Mouse (Mus musculus) cerebellum, adult 2 months (tissue): Measurements from ENCODE around the gene Chd1l. TPM values are rescaled to one million over a fixed set of nuclear protein-coding genes. Genes with fewer than 3 reads are reported as not detected.

Experiments
- DNase-seq, 2 experiments: peaks; one replicate each; pipeline ENCODE4 v3.0.0; 2021
- H3K27ac ChIP-seq: fragments of 200-500 bp; 2 replicates; pipeline ENCODE4 v1.5.1; 2012; ENCODE audit warnings: low read length, control low read depth, inconsistent platforms; ENCODE audit not compliant: insufficient read depth
- H3K27me3 ChIP-seq: fragments of 200-500 bp; 2 replicates; pipeline ENCODE4 v1.6.1; 2012; ENCODE audit warnings: inconsistent platforms, mild to moderate bottlenecking, low read length, moderate library complexity; ENCODE audit not compliant: control insufficient read depth, insufficient read depth
- H3K4me1 ChIP-seq: fragments of 200-500 bp; 2 replicates; pipeline ENCODE4 v1.6.1; 2011; ENCODE audit warnings: low read length; ENCODE audit not compliant: control insufficient read depth, insufficient read depth
- H3K4me3 ChIP-seq: fragments of 200-500 bp; replicated peaks from 2 replicates; pipeline ENCODE3; 2011; ENCODE audit warnings: mild to moderate bottlenecking, low read depth, low read length, control low read depth; ENCODE audit not compliant: insufficient read depth
- CTCF ChIP-seq: fragments of 200-500 bp; IDR thresholded peaks from 2 replicates; pipeline ENCODE4 v1.5.1; 2011; ENCODE audit warnings: low read depth, mild to moderate bottlenecking, control low read depth, low read length, moderate library complexity, borderline replicate concordance; ENCODE audit not compliant: insufficient read depth
- POLR2A ChIP-seq: fragments of 200-500 bp; IDR thresholded peaks from 2 replicates; pipeline ENCODE4 v1.6.1; 2011; ENCODE audit warnings: low read length, control low read depth, borderline replicate concordance; ENCODE audit not compliant: insufficient read depth
- WGBS: fragments of 180-500 bp; shearing (Covaris S2); methylation state at CpG from one replicate; pipeline ENCODE4 v1.1.7; 2018; 5-methylcytosine and 5-hydroxymethylcytosine counted together
- polyA plus RNA-seq: library from polyadenylated mRNA; depleted of rRNA; stranded (reverse); fragments of >200 nt; gene quantifications from 2 replicates; pipeline ENCODE4 v1.2.3, GENCODE M21; 2012; rRNA removed

Gene Chd1l
- polyA plus RNA-seq: 7.6 and 9.1 TPM in 2 replicates

- Histone ChIP-seq H3K27me3 (no peaks in the 10 kb centered on the region; the same call in 1 of the 2 replicates), H3K4me3 (peak within 1 kb of the TSS; percentile 67), H3K4me1 (no peaks in the 10 kb centered on the region), H3K27ac (0 out of 2 replicates have a peak within 1 kb of the TSS, but pooled peaks have one; percentile 51)
- TF ChIP-seq POLR2A: peak; percentile 61; the same call in 1 of the 2 replicates
- peak; percentile 88 for TF ChIP-seq CTCF
- DNase-seq: peak; percentile 89 to 95
- under 1% methylated on average over 56 of the region's 56 CpGs for WGBS
Measured at GRCm38 (mm10) chr3:97609845-97610410, at the start of gene Chd1l. Chd1l (minus strand) TSS chr3:97610203.

GRCm38 (mm10) chr3:97659746-97660145 is 49.7 kb upstream of the Chd1l start:
- DNase-seq: peak in 1 of 2 experiments; percentile 15

GRCm38 (mm10) chr3:97658426-97659193 is 48.6 kb upstream of the Chd1l start:
- H3K4me1 ChIP-seq: no peaks in the 10 kb centered on the region; the same call in 1 of the 2 replicates
- peak overlapping the region; percentile 80 for H3K27ac ChIP-seq
- peak in 1 of 2 experiments; percentile 41 for DNase-seq
- H3K4me3 ChIP-seq: peak overlapping the region; percentile 98
- TF ChIP-seq POLR2A (no peak), CTCF (no peak)
- 1% methylated on average over 45 of the region's 50 CpGs for WGBS
- H3K27me3 ChIP-seq: no peaks in the 10 kb centered on the region

More at GRCm38 (mm10) chr3:97659746-97660145, 49.7 kb upstream of the Chd1l start:
- H3K27ac ChIP-seq: no peak overlapping the region
- no peak for TF ChIP-seq POLR2A
- TF ChIP-seq CTCF: no peak
- 83% methylated on average over 7 of the region's 7 CpGs for WGBS
- no peaks in the 10 kb centered on the region for H3K27me3 ChIP-seq
- H3K4me3 ChIP-seq: no peak overlapping the region
- no peaks in the 10 kb centered on the region; the same call in 1 of the 2 replicates for H3K4me1 ChIP-seq

- H3K4me1 ChIP-seq: no peaks in the 10 kb centered on the region; the same call in 1 of the 2 replicates
- WGBS: under 1% methylated on average over 51 of the region's 51 CpGs
- H3K27ac ChIP-seq: peak within 1 kb of the TSS; percentile 80
- no peaks in the 10 kb centered on the region for H3K27me3 ChIP-seq
- DNase-seq: peak; percentile 98
- TF ChIP-seq POLR2A (peak; percentile 85), CTCF (no peak)
- peak within 1 kb of the TSS; percentile 98 for H3K4me3 ChIP-seq
Measured at GRCm38 (mm10) chr3:97657655-97658411, 47.8 kb upstream of the Chd1l start, which contains the start of gene Prkab2. Prkab2 (plus strand) TSS chr3:97658193.

GRCm38 (mm10) chr3:97654901-97655300 is 44.9 kb upstream of the Chd1l start:
- Histone ChIP-seq H3K4me1 (no peaks in the 10 kb centered on the region; the same call in 1 of the 2 replicates), H3K27ac (no peak overlapping the region), H3K4me3 (no peak overlapping the region), H3K27me3 (no peaks in the 10 kb centered on the region)
- no peak for DNase-seq
- WGBS: 83% methylated on average over 8 of the region's 8 CpGs
- peak; percentile 22; the same call in 1 of the 2 replicates for TF ChIP-seq CTCF
- no peak for TF ChIP-seq POLR2A

GRCm38 (mm10) chr3:97653781-97654180 is 43.8 kb upstream of the Chd1l start:
- no peak overlapping the region for H3K27ac ChIP-seq
- no peaks in the 10 kb centered on the region for H3K4me1 ChIP-seq
- 93% methylated on average over 5 of the region's 5 CpGs for WGBS
- DNase-seq: no peak
- no peak for TF ChIP-seq CTCF
- no peak for TF ChIP-seq POLR2A
- H3K27me3 ChIP-seq: no peaks in the 10 kb centered on the region
- H3K4me3 ChIP-seq: no peak overlapping the region

GRCm38 (mm10) chr3:97651604-97652003 is 41.6 kb upstream of the Chd1l start:
- TF ChIP-seq CTCF (no peak), POLR2A (no peak)
- Histone ChIP-seq H3K4me3 (no peak overlapping the region), H3K4me1 (no peaks in the 10 kb centered on the region), H3K27ac (no peak overlapping the region), H3K27me3 (no peaks in the 10 kb centered on the region)
- no peak for DNase-seq
- 83% methylated on average over 10 of the region's 10 CpGs for WGBS
